Mouse (Mus musculus): ENCODE measurements around the gene Snx15. TPM values are rescaled to one million over a fixed set of nuclear protein-coding genes. Genes with fewer than 3 reads are reported as not detected.
"Not testable (repeated sequence)": the region's sequence is repeated elsewhere in the genome, so short reads cannot be mapped to it uniquely, and the experiment has no call there.

Snx15 gene
- total RNA-seq, 2 experiments from 2014 or later: 43.5 to 46.0 TPM

DNA sequence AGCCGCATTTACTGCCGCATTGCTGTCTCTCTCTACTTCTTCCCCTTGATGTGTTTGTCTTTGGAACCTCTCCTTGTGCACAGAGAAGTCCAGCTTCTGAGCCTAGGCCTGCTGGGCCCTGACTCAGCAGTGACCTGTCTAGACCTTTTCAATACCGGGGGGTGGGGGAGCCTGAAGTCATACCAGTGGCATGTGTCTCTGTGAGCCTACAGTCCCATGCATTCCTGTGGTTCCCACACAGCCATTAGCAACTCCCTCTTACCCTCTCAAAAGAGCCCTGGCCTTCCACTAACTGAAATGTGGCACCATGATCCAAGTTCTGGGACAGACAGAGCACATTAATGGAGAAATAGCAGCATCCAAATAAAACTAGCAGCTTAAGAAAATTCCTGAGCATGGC is 8.3 kb upstream of the Snx15 start:
- H3K27ac ChIP-seq: no peak overlapping the region
- H3K4me3 ChIP-seq: no peak overlapping the region
- DNase-seq (ENCODE audit: low spot score in 2 of 2): no peak
- no peak for TF ChIP-seq CTCF (conservative IDR thresholded peaks at IDR 0.05)

DNA sequence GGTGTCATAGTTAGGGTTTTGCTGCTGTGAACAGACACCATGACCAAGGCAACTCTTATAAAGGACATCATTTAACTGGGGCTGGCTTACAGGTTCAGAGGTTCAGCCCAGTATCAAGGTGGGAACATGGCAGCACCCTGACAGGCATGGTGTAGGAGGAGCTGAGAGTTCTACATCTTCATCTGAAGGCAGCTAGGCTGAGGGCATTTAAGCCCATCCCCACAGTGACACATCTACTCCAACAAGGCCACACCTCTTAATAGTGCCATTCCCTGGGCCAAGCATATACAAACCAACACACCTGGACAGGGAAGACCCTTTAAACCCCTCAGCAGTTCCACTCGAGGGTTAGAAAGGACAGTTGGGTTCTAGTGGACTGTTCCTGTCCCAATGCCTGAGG is 5.1 kb upstream of the Snx15 start:
- H3K4me3 ChIP-seq; DNase-seq (ENCODE audit: low spot score in 2 of 2): not testable (repeated sequence)
- peak overlapping the region; percentile 70; the same call in 1 of the 2 replicates for H3K27ac ChIP-seq

DNA sequence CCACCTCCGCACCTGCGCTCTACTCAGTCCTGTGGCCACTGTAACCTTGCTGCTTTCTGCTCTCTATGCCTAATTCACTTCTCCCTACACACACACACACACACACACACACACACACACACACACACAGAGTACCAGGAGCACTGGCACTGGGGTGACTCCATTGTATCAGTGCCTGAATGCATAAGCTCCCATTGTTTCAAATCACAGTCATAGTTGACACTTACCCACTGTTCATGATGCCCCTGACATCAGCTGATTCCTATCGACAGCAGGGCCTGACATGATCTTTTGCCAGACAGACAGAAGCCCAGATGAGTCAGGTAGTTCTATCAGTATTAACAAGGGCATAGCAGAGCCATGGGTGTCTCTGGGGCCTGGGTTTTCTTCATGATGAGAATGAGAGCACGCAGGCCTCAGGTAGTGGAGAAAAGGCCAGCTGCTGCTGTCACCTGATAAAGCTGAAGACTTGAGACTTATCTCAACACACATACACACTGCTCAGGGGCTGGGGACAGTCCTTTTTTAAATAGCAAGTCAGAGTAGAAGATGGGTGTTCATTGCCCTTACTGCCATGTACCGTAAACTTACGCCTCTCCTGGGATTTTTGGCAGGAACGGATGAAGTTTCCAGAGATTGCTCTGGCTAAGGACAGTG is 4.2 kb upstream of the Snx15 start:
- H3K27ac ChIP-seq: peak overlapping the region; percentile 74
- no peak overlapping the region for H3K4me3 ChIP-seq
- no peak for TF ChIP-seq CTCF (conservative IDR thresholded peaks at IDR 0.05)
- no peak for DNase-seq (ENCODE audit: low spot score in 2 of 2)

DNA sequence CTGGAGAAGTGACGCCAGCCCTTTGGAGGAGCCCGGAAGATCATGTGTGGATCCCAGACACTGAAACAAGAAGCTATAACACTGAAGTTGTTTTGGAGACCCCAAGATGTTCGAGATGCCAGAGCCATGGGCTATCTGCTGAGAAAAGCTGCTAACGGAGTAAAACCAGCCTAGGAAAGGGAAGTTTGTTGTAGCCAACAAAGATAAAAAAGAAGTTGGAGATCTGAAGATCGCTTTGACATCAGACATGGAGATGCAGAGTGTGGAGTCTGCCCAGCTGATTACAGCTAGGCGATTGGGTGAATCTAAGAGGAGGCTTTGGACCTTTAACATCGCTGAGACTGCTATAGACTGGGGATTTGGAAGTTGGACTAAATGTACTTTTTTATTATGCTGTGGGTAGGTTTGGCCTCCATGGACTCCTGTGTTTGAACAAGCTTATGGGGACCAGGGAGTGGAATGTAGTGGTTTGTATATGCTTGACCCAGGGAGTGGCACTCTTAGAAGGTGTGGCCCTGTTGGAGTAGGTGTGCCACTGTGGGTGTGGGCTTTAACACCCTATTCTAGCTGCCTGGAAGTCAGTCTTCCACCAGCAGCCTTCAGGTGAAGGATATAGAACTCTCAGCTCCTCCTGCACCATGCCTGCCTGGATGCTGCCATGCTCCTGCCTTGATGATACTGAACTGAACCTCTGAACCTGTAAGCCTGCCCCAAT is 2.5 kb upstream of the Snx15 start:
- not testable (repeated sequence) for H3K4me3 ChIP-seq; H3K27ac ChIP-seq; DNase-seq (ENCODE audit: low spot score in 2 of 2)

DNA sequence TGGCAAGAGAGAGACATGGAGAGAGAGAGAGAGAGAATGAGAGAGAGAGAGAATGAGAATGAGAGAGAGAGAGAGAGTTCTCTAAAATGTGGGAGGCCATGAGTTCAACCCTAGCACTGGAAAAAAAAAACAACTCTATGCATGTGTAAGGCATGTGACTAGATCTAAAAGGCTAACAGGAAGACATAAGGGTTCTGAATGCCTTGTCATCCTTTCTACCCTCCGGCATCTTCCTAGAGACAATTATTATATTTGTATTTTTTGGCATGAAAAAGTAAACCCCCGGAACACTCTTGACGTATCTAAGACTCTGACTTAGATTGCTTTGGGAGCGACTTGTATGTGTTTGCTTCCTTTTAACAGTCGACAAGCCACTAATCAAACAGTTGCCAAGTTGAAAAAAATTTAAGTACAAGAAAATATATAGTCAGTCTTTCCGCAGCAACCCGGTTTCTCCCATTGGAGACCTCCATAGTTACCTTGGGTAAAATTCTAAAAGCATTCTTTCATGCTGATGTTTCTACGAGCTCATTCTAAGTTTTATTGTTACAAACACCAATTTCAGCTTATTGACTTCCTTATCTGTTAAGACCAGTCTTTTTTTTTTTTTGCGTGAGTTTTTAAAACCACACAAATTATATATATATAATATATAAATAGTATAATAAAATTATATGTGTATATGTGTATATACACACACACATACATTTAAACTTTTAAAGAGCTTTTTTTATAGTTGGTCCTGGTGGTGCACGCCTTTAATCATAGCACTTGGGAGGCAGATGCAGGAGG is 1.1 kb downstream of the Snx15 start:
- Histone ChIP-seq H3K4me3 (peak overlapping the region; percentile 91), H3K27ac (peak overlapping the region; percentile 95)
- no peak for TF ChIP-seq CTCF (conservative IDR thresholded peaks at IDR 0.05)
- no peak for DNase-seq (ENCODE audit: low spot score in 2 of 2)

DNA sequence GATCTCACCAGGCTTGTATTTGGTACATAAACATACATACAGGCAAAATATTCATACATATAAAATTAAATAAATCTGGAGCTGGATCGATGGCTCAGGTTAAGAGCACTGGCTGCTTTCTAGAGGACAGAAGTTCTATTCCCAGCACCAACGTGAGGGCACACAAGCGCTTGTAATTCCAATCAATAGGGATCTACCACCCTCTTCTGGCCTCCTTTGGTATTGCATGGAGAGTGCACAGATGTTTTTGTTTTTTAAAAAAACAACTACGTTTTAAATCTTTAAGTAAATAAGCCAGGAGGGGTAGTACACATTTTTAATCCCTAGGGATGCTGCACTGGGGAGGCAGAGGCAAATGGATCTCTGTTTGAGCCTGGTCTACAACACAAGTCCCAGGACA is 1.8 kb downstream of the Snx15 start:
- H3K27ac ChIP-seq: no peak overlapping the region

DNA sequence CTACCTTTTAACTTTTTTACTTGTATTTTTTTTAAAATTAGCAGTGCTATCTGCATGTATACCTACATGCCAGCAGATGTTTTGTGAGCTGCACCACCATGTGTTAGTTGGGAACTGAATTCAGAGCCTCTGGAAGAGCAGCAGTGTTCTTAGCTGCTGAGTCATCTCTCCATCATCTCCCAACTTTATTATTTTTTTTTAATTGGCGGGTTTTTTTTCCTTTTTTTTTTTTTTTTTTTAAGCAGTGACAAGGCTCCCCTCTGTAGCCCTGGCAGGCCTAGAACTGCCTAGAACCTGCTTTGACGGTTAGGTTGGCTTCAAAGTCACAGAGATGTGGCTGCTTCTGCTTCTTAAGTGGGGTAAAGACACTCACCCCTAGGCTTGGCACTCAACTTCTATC is 3.2 kb downstream of the Snx15 start:
- DNase-seq (ENCODE audit: low spot score in 2 of 2): no peak
- no peak overlapping the region for H3K4me3 ChIP-seq
- no peak for TF ChIP-seq CTCF (conservative IDR thresholded peaks at IDR 0.05)
- no peak overlapping the region for H3K27ac ChIP-seq

More for the DNA sequence above, 1.8 kb downstream of the Snx15 start:
- H3K4me3 ChIP-seq: no peak overlapping the region
- peak in 1 of 2 experiments; percentile 56 for DNase-seq (ENCODE audit: low spot score in 2 of 2)
- TF ChIP-seq CTCF (conservative IDR thresholded peaks at IDR 0.05): peak; percentile 86

DNA sequence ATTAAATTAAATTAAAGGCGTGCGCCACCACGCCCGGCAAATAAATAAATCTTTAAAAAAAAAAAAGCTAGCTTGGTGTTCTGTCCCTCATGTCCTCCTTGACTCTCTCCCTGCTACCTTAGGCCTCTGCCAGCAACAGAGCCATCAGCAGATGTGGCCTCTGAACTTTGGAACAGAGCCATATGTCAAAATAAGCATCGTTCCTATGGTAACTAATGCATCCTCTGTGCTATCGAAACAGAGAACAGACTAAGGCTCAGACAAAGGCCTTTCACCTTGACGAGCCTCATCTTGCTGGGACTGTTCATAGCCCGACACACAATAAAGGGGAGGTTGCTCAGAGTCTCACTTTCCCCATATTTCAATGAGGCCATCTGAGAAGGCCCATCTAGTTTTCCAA is 4.8 kb downstream of the Snx15 start:
- no peak for DNase-seq (ENCODE audit: low spot score in 2 of 2)
- no peak overlapping the region for H3K27ac ChIP-seq
- H3K4me3 ChIP-seq: no peak overlapping the region
- no peak for TF ChIP-seq CTCF (conservative IDR thresholded peaks at IDR 0.05)

DNA sequence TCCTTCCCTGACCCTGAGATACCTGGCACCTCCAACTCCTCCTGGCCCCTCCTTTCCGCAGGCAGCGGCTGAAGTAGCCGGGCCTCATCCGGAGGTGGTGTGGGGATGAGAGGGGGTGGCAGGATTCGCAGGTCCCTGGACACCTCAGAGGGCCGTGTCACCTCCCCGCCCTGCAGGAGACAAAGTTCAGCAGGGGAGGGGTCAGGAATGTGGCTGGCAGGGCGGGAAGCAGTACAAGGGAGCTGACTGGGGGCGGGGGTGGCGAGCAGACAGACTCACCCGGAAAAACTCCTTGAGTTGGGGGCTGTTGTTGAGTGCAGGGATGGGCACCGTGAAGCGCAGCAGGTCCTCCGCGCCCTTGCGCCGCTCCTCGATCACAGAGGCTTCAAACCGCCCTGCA is 6.3 kb downstream of the Snx15 start:
- Histone ChIP-seq H3K27ac (no peak overlapping the region), H3K4me3 (no peak overlapping the region)
- no peak for TF ChIP-seq CTCF (conservative IDR thresholded peaks at IDR 0.05)
- no peak for DNase-seq (ENCODE audit: low spot score in 2 of 2)

DNA sequence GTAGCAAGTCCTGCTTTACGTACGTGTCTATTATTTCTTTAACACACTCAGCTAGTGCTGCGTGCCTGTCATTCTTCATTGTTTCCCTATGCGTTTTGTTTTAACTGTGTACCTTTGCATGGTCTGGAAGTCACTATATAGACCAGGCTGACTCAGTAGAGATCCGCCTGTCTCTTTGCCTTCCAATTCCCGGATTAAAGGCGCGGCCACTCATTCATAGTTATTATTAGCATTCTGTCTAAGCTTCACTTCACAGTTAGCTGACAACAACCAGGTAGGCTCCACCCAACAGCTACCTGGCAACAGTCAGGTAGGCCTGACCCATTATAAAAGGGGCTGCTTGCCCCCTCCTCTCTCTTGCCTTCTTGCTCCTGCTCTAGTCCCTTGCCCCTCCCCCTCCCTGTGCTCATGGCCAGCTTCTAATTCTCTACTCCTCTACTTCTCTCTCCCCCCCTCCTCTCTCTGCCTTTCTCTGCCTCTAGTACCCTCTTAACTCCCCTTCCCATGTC is 9.4 kb downstream of the Snx15 start:
- TF ChIP-seq CTCF (conservative IDR thresholded peaks at IDR 0.05): no peak
- DNase-seq (ENCODE audit: low spot score in 2 of 2): no peak
- H3K27ac ChIP-seq: peak overlapping the region; percentile 95
- peak overlapping the region; percentile 80 for H3K4me3 ChIP-seq

DNA sequence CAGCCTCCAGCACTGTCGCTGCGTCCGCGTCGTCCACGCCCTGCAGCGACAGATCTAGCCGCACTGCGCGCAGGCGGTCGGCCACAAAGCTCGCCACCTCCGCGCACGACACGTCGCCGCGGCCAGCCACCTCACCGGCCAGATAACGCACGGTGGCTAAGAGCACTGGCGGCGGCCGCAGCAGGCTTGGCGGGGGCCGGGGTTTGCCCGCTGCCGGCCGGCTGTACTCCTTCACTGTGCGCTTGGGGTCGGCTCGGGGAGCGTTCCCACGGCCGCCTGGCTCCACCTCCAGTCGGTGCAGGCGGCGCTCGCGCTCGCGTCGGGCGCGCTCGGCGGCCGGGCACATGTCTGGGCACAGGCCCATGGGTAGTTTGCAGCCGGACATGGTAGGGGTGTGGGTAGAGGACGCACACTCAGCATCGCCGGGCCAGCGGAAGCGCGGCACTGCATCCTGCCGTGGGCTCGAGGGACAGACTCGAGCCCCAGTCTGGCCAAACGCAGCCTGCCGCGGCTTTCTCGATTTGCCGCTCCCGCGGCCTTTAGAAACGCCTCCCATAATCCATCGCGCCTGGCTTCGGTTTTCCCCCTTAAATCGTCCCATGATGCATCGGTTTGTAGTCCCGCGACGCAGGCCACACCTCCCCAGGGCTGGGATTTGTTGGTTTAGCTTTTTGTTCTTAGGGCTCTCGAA is 10.0 kb downstream of the Snx15 start, which contains the start of gene Sac3d1:
Gene Sac3d1 (minus strand): TSS at position 665 of the 691 bp plus-strand sequence.
- TF ChIP-seq CTCF (conservative IDR thresholded peaks at IDR 0.05): peak; percentile 38; the same call in 1 of the 2 replicates
- DNase-seq (ENCODE audit: low spot score in 2 of 2): peak; percentile 91 to 92
- Histone ChIP-seq H3K4me3 (peak within 1 kb of the TSS; percentile 80), H3K27ac (peak within 1 kb of the TSS; percentile 95)

DNA sequence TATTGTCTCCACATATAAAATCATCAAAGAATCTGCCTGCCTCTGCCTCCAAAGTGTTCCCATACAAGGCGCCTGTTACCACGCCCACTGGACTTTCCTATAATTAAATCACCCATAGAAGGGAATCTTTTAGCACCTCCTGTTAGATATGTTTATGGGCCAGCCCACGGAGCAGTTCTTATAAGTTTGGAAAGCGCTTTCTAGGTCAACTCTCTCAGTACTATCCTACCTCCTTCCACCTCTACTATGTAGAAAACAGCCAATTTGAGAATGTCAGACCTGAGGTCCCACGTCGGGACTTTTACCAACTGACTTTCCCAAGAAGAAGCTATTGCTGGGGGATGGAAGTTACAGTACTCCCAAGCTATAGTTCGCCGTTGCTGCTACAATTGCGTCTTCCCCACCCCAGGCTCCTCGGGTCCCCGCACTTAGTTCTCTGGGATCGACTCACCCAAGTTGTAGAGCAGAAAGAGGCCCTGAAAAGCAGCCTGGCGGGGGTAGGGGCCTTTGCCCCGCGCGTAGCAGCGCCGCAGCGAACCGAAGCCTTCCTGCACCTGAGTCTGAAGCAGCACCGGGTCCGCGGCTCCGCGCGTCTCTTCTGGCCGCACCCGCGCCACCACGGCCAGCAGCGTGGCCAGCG is 10.6 kb downstream of the Snx15 start:
- H3K27ac ChIP-seq: peak overlapping the region; percentile 95
- no peak for TF ChIP-seq CTCF (conservative IDR thresholded peaks at IDR 0.05)
- no peak for DNase-seq (ENCODE audit: low spot score in 2 of 2)
- peak overlapping the region; percentile 80 for H3K4me3 ChIP-seq

Measured in layer of hippocampus, adult 2 months (tissue).